Mouse (Mus musculus) ZHBTc4 (cell line): ENCODE measurements around the gene Ogdh.

Experiments
- DNase-seq: peaks from one replicate; pipeline ENCODE4 v3.0.0-alpha.2; 2011; ENCODE audit warnings: low read depth, low spot score

Ogdh gene

DNA sequence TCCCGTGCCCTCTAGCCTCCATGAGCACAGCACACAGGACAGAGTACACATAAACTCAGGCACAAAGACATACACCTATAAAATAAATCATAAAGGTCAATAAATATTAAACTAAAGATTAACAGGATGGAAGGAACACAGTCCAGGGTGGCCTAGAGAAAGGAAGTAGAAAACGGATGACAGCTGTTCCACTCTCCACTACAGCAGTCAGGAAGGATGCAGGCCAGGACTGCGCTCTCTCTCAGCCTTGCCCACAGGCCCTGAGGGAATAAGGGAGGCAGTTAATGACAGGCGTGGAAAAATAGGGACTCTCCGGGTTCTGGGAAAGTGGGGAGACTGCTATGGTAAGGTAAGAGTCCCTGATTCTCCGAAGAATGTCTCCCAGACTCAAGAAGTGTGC is 75.0 kb downstream of the Ogdh start:
- DNase-seq, result no peak

DNA sequence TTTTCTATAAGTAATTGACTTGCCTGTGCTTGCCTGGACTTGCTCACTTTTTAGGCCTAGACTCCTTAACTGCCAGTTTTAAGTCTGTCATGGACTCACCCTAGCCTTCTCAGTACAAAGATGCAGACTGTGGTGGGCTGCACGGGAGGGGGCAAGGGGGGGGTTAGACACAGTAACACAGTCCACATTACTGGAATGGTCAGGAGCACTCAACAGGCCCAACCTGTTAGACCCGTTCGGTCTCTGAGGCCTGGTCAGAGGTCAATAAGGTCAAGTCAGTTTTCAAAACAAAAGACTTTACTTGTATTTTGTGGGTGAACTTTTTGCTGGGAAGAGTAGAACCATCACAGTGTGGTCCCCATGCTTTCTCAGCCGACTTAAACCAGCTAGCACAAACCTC is 75.7 kb downstream of the Ogdh start:
- no peak for DNase-seq

DNA sequence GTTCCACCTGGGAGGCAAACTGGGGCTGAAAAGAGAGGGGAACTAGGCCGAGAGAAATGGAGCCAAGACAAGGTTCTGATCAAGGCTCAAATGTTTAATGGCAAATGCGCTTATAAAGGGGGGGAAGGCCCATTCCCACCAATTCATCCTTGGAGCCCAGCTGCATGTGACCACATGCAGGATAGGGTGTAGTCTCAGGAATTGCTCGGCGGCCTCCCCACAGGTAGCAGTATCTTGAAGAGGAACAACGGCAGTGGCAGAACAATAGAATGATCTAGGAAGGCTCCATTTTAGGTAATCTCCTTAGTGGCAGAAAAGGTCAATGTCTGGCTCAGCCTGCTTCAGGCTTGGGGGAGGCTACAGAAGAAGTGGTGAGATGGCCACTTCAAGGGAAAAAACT is 76.6 kb downstream of the Ogdh start:
- DNase-seq, result peak; percentile 56

DNA sequence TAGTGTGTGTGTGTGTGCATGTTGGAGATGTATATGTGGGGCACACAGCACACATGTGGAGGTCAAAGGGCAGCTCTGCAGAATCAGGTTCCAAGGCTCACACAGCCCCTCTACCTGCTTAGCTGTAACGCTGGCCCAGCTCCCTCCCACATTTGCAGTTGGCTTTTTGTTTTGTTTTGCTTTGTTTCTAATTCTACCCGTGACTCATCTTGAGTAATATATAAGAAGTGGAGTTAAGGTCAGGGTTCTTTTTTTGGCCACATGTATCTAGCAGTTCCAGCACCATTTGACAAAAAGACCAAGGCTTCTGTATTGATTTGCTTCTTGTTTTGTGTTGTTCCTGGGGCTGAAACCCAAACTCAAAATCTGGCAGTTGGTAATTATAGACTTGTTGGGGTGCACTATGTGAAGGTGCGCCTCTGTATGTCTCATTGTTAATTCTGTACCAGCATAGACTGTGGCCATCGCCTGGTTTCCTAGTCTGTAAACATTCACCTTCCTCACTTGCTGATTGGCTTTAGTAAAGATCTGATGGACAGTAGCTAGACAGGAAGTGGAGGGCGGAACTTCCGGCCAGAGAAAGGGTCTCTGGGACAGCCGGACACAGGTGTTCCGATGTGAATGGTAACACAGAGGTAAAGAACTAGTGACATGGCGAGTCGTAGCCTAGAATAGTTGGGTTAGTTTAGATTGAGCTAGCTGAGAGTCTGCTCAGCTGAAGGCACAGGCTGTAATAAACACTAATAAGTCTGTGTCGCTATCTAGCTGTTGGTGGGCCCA is 80.1 kb downstream of the Ogdh start:
- peak; percentile 73 for DNase-seq

DNA sequence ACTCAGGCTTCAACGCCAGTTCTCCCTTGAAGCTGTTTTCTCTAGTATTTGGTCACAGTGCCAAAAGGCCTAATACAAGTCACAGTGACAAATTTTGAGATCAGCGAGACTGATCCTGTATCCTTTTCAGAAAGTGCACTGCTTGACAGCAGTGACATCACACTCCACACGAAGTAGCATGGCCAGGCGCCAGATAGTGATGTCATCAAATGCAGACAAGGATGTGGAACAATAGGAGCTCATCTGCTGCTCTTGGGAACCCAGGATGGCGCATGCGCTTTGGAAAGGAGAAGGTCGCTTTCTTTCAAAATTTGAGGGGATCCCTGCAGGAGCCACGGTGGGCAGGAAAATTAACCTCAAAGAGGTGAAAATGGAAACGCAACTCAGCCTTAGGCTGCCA is 81.4 kb downstream of the Ogdh start:
- peak; percentile 70 for DNase-seq

DNA sequence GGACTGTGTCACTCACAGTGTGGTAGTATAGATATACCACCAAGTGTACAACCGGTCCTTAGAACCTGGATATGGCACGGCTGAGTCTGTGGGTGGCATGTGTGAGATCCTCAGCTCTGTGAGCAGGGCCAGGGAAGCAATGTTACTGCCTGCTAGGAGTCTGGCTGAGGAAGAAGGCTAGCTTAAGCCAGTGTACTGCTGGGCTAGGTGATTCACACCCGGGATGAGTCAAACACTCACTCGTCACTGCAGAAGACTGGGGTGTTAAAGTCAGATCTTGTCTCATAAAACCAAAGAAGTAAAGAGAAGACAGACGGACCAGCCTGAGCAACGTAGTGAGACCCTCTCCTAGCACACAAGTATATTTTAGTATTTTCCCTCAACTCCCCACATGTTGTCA is 89.5 kb downstream of the Ogdh start:
- no peak for DNase-seq

DNA sequence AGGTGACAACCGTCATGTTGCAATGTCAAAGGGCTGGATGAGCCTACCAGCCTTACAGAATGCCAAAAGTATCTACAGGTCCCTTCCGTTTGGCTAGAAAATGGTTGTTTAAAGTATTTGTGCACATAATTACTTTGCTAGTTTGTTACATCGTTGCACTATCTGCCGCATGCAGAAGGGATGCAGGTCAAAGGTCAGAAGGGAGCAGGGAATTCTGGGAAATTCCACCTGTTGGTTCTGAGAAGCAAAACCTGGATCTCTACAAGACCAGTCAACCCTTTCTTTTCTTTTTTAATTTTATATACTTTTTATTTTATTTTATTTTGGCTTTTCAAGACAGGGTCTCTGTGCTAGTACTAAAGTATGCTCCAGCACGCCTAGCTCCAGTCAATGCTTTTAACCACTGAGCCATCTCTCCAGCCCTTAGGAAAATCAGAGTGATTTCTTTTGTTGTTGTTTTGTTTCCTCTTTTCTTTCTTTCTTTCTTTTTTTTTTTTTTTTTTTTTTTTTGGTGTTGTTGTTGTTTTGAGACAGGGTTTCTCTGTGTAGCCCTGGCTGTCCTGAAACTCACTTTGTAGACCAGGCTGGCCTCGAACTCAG is 96.8 kb downstream of the Ogdh start:
- no peak for DNase-seq

DNA sequence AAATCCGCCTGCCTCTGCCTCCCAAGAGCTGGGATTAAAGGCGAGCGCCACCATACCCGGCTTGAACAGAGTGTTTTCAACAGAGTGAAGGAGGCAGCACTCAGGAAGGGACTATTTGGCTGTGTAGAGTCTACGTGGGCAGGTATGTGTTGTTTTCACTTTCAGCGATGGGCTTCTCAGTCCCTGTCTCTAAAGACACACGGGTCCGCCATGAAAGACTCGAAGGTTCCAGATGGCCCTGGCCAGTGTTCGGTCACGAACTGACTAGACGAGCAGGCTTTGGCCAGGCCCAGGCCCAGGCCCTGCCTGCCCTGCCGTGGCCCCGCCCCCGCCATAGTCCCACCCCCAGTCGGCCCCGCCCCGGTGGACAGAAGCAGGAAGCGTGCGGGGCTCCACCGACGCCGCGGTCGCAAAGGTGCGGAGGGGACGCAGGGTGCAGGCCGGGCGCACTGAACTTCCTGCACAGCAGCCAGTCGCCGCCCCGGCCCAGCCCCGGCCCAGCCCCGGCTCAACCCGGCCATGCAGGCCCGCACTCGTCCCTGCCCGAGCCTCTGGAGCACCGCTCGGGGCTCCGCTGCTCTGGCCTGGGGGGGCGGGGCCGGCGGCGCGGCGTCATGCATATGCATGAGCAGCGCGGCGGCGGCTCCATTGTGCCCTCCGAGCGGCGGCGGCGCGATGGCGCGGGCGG is 97.4 kb downstream of the Ogdh start, which contains the start of gene Zmiz2:
Gene Zmiz2, plus strand, starts transcription at position 349 of the 688 bp plus-strand sequence.
- peak; percentile 96 for DNase-seq

DNA sequence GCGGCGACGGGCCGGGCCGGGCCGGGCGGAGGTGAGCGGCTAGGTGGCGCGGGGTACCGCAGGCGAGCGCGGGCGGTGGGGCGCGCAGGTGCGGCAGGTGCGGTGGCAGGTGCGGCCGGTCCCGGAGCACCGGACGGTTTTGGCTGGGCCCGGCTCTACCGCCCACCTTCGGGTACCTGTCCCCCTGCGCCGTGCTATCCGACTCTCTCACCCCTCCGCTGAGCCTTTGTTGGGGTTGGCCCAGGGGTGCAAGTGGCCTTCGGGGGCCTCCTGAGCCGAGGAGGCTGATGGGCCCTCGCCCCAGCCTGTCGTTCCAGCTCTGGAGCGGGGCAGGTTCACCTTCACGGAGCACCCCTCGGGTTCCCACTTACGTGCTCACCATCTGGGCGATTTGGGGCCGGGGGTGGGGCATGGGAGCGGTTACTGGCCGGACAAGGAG is 98.1 kb downstream of the Ogdh start:
- DNase-seq, result no peak

DNA sequence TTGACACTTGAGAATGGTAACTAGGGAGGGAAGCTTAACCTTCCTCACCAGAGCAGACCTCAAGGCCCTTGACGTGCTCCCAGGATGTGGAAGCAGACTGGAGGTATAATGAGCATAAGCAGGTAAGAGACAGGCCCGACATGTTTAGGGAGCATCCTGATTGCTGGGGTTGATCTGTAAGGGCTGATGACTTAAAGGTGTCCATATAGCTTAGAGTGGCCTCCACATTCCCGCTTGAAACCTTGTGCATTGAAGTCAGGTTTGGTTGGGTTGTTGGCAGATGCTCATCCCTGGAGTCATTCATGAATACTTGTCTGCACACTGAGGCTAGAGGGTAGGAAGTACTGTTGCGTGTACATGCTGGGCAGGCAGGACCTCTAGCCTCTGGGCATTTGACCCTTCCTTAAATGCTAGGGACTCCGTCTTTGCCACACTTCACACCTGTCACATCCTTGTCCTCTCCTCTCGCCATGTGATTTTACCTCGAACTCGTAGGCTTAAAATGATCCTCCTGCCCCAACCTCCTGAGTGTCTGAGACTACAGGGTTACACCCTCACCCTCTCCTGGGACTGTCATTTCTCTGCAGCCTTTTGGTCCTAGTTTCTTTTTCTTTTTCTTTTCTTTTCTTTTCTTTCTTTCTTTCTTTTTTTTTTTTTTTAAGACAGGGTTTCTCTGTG is 99.1 kb downstream of the Ogdh start:
- no peak for DNase-seq

DNA sequence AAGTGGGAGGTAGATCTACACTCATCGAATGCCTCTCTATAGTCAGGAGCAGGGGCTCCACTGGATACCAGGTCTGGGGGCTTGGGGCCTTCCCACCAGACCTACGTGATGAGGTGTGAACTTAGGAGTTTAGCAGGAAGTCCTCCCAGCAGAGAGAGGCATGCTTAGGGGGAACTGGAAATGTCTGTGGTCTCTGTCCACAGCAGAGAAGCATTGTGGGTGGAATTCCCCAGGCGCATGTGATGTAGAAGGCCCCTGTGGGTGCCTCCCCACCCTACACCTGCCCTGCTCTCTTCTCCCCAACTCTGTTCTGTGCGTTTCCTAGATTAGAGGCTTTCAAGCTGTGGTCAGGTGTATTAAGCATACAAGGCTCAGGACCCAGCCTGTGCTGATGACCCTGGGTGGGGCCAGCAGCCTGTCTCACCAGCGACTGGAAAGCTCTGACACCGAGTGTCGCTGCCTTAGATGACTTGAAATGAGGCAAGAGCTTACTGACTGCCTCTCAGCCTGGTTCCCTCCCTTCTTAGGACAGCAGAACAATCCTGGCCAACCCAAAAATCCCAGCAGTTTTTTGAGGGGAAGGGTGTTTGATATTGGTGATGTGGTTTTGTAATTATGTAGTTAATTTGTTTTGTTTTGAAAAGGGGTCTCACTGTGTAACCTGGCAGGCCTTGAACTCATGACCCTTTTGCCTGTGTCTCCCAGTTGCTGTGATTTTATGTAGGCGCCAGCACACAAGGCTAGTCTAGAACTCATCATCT is 100.3 kb downstream of the Ogdh start:
- no peak for DNase-seq

DNA sequence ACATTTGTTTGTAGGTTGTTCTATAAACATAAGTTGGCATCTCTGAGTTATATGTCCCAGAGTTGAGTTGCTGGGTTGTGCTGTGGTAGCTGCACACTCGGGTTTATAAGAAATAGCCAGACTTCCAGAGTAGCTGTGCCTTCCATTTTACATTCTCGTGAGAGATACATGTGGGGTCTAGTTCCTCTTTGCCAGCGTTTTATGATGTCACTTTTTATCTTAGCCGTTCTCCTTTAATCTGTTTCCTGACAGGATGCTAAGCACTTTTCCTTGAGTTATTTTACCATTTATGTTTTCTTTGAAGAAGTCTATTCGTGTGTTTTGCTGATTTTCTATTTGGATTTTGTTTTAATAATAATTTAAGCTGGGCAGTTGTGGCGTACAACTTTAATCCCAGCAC is 101.4 kb downstream of the Ogdh start:
- no peak for DNase-seq

DNA sequence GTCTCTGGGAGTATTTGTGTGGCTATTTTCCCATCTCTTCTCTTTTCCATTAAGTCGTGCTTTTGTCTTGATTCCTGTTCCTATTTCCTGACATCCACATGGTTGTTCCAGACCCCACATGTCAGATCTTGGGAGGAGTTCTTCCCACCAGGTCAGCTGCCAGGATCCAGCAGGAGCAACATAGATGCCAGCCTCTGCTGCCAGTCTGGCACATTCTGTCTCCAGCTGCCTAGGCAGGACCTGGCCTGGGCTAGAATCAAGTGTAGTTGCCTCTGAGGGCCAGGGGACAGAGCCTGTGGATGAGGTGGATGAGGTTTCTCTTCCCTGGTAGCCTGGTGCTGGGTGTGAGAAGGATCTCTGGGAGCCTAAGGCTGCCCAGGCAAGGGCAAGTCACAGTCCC is 102.4 kb downstream of the Ogdh start:
- no peak for DNase-seq

DNA sequence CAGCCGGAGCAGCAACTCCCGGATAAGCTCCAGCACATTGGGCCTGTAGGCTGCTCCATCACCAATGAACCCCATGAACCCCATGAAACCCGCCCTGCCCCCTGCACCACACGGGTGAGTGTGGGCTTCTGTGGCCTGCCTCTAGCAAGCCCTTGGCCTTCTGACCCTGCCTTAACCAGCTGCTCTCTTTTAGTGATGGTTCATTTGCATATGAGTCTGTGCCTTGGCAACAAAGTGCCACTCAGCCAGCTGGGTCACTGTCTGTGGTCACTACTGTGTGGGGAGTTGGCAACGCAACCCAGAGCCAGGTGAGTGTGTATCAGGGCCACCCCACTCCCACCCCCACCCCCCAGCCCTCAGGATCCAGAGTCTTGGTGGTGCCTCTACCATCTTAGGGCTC is 104.1 kb downstream of the Ogdh start:
- DNase-seq, result no peak

DNA sequence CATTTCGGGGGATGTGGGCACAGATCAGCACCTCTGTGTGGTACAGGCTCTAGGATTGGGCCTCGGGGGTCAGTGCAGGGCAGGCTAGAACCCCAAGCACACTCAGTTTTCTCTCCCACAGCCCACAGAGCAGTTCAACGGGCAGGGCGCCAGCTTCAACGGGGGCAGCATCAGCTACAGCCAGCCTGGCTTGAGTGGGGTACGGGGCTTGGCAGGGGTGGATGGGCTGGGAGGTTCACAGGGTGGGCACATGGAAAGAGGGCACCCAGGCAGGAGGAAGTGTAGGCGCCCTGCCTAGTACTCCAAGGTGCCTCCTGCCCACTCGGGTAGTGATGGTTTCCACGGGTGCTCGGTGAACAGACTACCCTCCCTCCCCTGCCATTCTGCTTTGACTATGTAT is 106.7 kb downstream of the Ogdh start:
- DNase-seq, result no peak

DNA sequence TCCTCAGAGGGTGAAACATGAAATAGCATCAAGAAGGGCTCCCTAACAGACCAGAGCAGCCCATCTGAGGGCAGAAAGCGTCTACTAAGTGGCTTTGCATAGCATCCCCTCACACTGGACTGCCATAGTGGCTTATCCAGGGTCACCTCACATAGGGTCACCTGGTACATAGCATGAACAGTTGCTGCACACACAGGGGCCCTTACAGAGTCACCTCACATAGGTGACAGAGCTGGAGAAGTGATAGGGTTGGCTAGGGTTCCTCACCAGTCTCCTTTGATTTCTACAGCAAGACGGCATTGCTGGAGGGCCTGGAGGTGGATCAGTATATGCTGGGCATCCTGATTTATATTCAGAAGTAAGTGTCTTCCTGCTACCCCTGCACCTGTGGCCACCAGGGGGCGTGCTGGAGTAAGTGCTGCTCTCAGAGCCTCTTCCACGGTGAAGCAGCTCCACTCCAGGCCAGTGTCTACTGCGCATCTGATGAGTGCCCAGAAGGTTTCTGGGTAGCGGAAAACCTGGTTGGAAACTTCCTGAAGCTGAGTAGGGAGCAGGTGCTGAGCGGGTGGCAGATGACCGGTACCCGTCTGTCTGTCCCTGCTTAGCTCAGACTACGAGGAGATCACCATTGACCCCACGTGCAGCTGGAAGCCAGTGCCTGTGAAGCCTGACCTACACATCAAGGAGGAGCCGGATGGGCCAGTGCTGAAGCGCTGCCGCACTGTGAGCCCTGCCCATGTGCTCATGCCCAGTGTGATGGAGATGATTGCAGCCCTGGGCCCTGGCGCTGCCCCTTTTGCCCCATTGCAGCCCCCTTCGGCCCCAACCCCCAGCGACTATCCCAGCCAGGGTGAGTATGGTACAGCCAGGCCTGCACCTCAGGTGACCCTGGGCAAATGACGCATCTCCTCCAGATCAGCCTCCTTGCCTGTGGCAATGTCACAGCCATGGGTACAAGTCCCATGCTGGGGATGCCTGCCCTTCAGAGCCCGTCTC is 111.4 kb downstream of the Ogdh start:
- DNase-seq, result peak; percentile 91

DNA sequence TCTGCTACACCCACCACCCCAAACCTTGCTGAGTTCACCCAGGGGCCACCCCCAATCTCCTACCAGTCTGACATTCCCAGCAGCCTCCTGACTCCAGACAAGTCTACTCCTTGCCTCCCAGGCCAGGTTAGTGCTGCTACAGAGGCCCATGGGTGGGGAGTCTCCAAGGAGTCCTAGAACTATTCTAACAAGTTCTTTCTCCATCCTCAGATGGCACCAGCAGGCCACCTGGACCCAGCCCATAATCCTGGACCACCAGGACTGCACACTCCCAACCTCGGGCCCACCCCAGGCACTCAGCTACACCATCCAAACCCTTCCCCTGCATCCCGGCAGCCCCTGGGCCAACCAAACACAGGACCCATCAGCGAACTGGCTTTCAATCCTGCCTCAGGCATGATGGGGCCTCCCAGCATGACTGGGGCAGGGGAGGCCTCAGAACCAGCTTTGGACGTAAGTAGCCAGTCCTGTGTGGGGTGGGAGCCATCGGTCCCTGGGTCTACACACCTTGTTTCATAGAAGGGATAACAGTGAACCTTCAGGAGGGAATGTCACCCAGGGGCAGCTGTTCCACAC is 112.5 kb downstream of the Ogdh start:
- DNase-seq, result no peak

DNA sequence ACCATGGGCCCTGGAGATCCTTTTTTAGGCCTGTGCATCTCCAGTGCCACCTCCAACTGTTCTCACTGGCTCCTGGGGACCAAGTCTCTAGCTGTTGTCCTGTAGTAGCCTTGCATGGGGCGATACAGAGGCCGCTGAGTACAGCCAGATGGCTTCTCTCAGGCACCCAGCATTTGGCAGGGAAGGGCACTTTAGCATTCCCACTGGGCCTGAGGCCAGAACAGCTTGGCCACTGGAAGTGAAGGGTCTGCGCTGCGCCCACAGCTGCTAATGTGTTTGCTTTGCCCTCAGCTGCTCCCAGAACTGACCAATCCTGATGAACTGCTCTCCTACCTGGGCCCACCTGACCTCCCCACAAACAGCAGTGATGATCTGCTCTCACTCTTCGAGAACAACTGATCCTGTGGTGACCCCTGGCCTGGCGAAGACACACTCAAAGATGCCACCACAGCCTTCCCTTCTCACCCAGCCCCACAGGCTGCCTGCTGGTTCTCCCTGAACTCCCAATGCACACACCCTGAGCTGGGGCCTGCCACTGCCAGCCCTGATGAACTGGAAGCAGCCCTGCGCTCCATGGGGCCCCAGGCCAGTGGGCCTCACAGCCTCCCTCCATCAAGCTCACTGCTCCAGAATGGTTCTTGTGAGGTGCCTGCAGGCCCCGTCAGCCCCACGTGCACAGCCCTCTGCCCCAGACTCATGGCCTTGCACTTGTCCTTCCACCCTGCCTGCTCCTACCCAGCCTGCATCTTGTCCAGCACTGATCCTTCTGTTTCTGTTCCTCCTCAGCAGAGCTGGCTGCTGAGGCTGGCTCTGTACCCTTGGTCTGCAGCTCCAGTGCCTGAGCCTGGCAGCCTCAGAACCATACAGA is 113.5 kb downstream of the Ogdh start:
- no peak for DNase-seq

DNA sequence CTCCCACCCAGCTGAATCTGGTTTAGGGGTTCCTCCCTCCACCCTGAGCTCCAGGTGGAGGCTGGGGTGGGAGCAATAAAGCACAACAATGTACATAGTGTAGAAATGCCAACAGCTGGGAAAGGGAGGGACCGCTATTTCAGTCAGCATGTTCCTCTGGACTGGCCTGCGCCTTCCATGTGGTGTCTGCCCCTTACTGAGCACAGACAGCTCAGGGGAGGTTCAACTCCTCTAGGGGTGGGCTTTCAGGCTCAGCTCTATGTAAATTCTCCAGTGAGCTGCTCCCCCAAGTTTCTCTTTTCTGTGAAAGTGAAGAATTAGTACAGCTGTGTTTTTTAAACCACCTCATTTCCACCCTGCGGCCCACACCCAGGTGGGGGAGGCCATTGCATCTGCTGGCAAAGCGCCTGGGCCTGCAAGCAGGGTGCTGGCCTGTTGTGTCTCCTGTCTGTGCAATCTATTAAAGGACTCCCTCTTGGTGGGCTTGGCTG is 114.2 kb downstream of the Ogdh start:
- DNase-seq, result peak; percentile 18
